Mouse (Mus musculus): Measurements from ENCODE around the gene Ppp2r5a. TPM values are rescaled to one million over a fixed set of nuclear protein-coding genes. Genes with fewer than 3 reads are reported as not detected.

Ppp2r5a gene
- total and polyA plus RNA-seq, 2 experiments from 2014 or later, result 10.6 to 63.2 TPM

DNA sequence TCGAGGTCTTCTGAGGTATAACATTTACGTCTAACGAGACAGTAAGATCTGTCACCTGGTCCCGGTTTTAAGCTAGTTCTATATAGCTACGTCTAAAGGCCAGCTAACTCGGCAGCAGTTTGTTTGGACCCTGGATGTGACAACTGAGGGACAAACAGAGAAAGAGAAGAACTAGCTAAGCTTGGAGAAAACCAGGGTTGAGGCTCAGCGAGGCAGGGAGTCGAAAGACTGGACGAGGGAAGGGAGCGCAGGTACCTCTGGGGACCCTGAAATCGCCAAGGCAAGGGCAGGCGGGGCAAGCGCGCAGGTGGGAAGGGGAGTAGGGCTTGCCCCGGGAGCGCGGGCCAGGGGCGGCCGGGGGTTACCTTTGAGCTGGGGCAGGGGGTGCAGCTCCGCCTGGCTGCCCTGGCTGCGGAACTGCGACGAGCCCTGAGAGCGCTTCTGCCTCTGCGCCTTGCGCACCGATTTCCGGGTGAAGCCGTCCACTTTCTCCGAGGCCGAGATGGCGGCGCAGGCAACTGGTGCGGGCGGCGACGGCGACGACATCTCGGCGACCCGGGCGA is 7.1 kb downstream of the Ppp2r5a start:
- DNase-seq (ENCODE audit: low spot score) (no peak), ATAC-seq (ENCODE audit: low FRiP score) (no peak)
- Histone ChIP-seq H3K27ac (ENCODE audit: low read depth, low read length) (peak overlapping the region; percentile 69; the same call in 1 of the 2 replicates), H3K36me3 (ENCODE audit: insufficient read depth, low read length) (no peaks in the 10 kb centered on the region), H3K27me3 (ENCODE audit: insufficient read depth, low read length) (no peaks in the 10 kb centered on the region), H3K4me2 (ENCODE audit: low read depth, low read length, poor library complexity, severe bottlenecking) (peak overlapping the region; percentile 53), H3K4me3 (ENCODE audit: low read depth, low read length) (peak overlapping the region; percentile 65), H3K4me1 (ENCODE audit: insufficient read depth, low read length) (no peaks in the 10 kb centered on the region), H3K9ac (replicated peaks; ENCODE audit: low read length, poor library complexity, severe bottlenecking) (peak overlapping the region; percentile 51), H3K9me3 (ENCODE audit: low read length) (no peaks in the 10 kb centered on the region)
- WGBS, result 2% methylated on average over 37 of the region's 43 CpGs
- peak; percentile 5; the same call in 1 of the 2 replicates for TF ChIP-seq CTCF (IDR thresholded peaks at IDR 0.05)

DNA sequence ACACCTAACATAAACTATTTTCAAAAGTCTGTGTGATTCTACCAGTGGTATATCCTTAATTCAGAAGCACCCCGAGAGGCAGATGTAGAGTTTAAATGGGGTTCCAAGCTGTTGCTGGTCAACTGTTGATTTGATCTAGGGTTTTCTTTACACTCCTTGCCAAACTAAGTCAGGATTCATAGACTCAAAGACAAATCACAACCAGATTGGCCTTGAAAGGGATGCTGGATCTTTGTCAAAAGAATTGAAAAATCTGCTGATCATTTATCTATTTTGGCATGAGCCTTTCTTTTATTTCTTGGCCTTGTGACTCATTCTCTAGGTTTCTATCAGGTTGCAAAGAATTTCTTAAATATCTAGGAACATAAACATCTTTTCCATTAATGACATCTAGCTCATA is 7.9 kb downstream of the Ppp2r5a start:
- H3K4me2 ChIP-seq (ENCODE audit: low read depth, low read length, poor library complexity, severe bottlenecking), result peak overlapping the region; percentile 53
- ATAC-seq (ENCODE audit: low FRiP score) (no peak), DNase-seq (ENCODE audit: low spot score) (peak; percentile 12)
- 39% methylated on average over 1 of the region's 1 CpGs for WGBS
- no peak overlapping the region for H3K9ac ChIP-seq (replicated peaks; ENCODE audit: low read length, poor library complexity, severe bottlenecking)
- no peak overlapping the region for H3K27ac ChIP-seq (ENCODE audit: low read depth, low read length)
- no peaks in the 10 kb centered on the region for H3K9me3 ChIP-seq (ENCODE audit: low read length)
- TF ChIP-seq CTCF (IDR thresholded peaks at IDR 0.05), result no peak
- peak overlapping the region; percentile 65 for H3K4me3 ChIP-seq (ENCODE audit: low read depth, low read length)
- H3K27me3 ChIP-seq (ENCODE audit: insufficient read depth, low read length), result no peaks in the 10 kb centered on the region
- H3K4me1 ChIP-seq (ENCODE audit: insufficient read depth, low read length), result no peaks in the 10 kb centered on the region
- H3K36me3 ChIP-seq (ENCODE audit: insufficient read depth, low read length), result no peaks in the 10 kb centered on the region

- H3K27me3 ChIP-seq (ENCODE audit: insufficient read depth, low read length), result no peaks in the 10 kb centered on the region
- no peaks in the 10 kb centered on the region for H3K9me3 ChIP-seq (ENCODE audit: low read length)
- 68% methylated on average over 2 of the region's 2 CpGs for WGBS
- no peaks in the 10 kb centered on the region for H3K36me3 ChIP-seq (ENCODE audit: insufficient read depth, low read length)
- H3K4me2 ChIP-seq (ENCODE audit: low read depth, low read length, poor library complexity, severe bottlenecking), result 0 out of 2 replicates have a peak overlapping the region, but pooled peaks have one; percentile 53
- H3K27ac ChIP-seq (ENCODE audit: low read depth, low read length), result no peak overlapping the region
- H3K4me1 ChIP-seq (ENCODE audit: insufficient read depth, low read length), result no peaks in the 10 kb centered on the region
- no peak overlapping the region for H3K4me3 ChIP-seq (ENCODE audit: low read depth, low read length)
- ATAC-seq (ENCODE audit: low FRiP score) (no peak), DNase-seq (ENCODE audit: low spot score) (no peak)
- TF ChIP-seq CTCF (IDR thresholded peaks at IDR 0.05), result no peak
- no peak overlapping the region for H3K9ac ChIP-seq (replicated peaks; ENCODE audit: low read length, poor library complexity, severe bottlenecking)
Observed at GRCm38 (mm10) chr1:191394126-191394525, 8.9 kb downstream of the Ppp2r5a start.

DNA sequence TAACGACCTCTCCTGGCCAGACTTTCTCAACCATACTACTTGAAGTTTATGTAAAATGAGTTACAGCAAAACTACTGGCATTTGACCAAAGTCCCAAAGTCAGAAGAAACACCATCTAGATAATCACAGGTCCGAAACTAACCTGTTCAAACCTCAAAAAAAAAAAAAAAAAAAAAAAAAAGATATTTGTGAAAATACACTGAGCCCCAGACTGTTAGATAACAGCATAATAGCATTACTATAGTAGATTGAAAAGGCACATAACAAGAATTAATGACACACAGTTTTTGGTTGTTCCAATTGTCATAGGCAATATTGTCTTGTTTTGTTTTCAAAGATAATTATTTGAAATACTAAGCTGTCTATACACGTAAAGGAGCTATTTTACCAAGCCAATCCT is 9.5 kb downstream of the Ppp2r5a start:
- ATAC-seq (ENCODE audit: low FRiP score), result no peak
- Histone ChIP-seq H3K4me1 (ENCODE audit: insufficient read depth, low read length) (no peaks in the 10 kb centered on the region), H3K27me3 (ENCODE audit: insufficient read depth, low read length) (no peaks in the 10 kb centered on the region), H3K9me3 (ENCODE audit: low read length) (no peaks in the 10 kb centered on the region), H3K4me3 (ENCODE audit: low read depth, low read length) (no peak overlapping the region), H3K4me2 (ENCODE audit: low read depth, low read length, poor library complexity, severe bottlenecking) (no peak overlapping the region), H3K27ac (ENCODE audit: low read depth, low read length) (no peak overlapping the region), H3K9ac (replicated peaks; ENCODE audit: low read length, poor library complexity, severe bottlenecking) (no peak overlapping the region), H3K36me3 (ENCODE audit: insufficient read depth, low read length) (no peaks in the 10 kb centered on the region)
- no peak for DNase-seq (ENCODE audit: low spot score)
- WGBS, result 91% methylated on average over 3 of the region's 3 CpGs
- TF ChIP-seq CTCF (IDR thresholded peaks at IDR 0.05), result no peak

- ATAC-seq (ENCODE audit: low FRiP score), result no peak
- TF ChIP-seq CTCF (IDR thresholded peaks at IDR 0.05), result peak; percentile 86
- H3K4me1 ChIP-seq (ENCODE audit: insufficient read depth, low read length), result no peaks in the 10 kb centered on the region
- no peak overlapping the region for H3K27ac ChIP-seq (ENCODE audit: low read depth, low read length)
- no peak overlapping the region for H3K4me2 ChIP-seq (ENCODE audit: low read depth, low read length, poor library complexity, severe bottlenecking)
- peak; percentile 78 for DNase-seq (ENCODE audit: low spot score)
- 27% methylated on average over 3 of the region's 3 CpGs for whole genome bisulfite sequencing
- no peaks in the 10 kb centered on the region for H3K27me3 ChIP-seq (ENCODE audit: insufficient read depth, low read length)
- H3K36me3 ChIP-seq (ENCODE audit: insufficient read depth, low read length), result no peaks in the 10 kb centered on the region
- no peak overlapping the region for H3K9ac ChIP-seq (replicated peaks; ENCODE audit: low read length, poor library complexity, severe bottlenecking)
- H3K4me3 ChIP-seq (ENCODE audit: low read depth, low read length), result no peak overlapping the region
- no peaks in the 10 kb centered on the region for H3K9me3 ChIP-seq (ENCODE audit: low read length)
Observed at GRCm38 (mm10) chr1:191391311-191391710, 11.8 kb downstream of the Ppp2r5a start.

DNA sequence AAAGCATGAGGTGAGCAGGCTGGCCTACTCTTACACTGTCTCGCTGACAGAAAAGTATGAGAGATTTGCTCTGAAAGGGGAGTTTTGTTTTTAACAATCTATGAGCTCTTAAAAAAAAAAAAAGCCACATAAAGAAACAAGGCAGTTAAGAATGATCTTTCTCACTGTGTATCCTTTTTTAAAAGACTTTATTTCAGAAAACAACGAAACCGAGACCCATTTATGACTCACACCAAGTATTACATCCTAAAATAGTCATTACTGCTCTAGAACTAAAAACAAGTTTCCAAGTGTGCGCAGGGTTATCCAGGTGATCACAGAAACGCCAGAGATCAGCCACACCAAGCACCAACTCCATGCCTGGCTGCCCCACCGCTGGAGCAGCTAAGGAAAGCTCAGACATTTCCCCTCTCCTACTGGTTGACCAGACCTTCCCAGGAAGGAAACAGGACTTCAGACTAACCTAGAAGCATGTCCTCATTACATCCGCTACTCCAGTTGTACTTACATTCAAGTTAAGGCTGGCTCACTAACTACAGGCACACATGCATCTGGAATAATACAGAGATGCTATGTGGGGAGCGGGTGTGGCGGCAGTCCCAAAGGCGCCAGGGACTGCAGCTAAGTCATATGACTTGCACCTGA is 18.2 kb downstream of the Ppp2r5a start:
- 96% methylated on average over 10 of the region's 10 CpGs for WGBS
- no peak overlapping the region for H3K4me3 ChIP-seq (ENCODE audit: low read depth, low read length)
- H3K9ac ChIP-seq (replicated peaks; ENCODE audit: low read length, poor library complexity, severe bottlenecking), result no peak overlapping the region
- H3K27ac ChIP-seq (ENCODE audit: low read depth, low read length), result no peak overlapping the region
- no peak overlapping the region for H3K4me2 ChIP-seq (ENCODE audit: low read depth, low read length, poor library complexity, severe bottlenecking)
- H3K9me3 ChIP-seq (ENCODE audit: low read length), result no peaks in the 10 kb centered on the region
- TF ChIP-seq CTCF (IDR thresholded peaks at IDR 0.05), result no peak
- H3K36me3 ChIP-seq (ENCODE audit: insufficient read depth, low read length), result no peaks in the 10 kb centered on the region
- ATAC-seq (ENCODE audit: low FRiP score) (no peak), DNase-seq (ENCODE audit: low spot score) (no peak)
- no peaks in the 10 kb centered on the region for H3K4me1 ChIP-seq (ENCODE audit: insufficient read depth, low read length)
- no peaks in the 10 kb centered on the region for H3K27me3 ChIP-seq (ENCODE audit: insufficient read depth, low read length)
